Mouse (Mus musculus): ENCODE data around the gene Adcyap1r1. TPM values are rescaled to one million over a fixed set of nuclear protein-coding genes. Genes with fewer than 3 reads are reported as not detected.

Adcyap1r1 gene
- total and polyA plus RNA-seq, 3 experiments, result not detected

DNA sequence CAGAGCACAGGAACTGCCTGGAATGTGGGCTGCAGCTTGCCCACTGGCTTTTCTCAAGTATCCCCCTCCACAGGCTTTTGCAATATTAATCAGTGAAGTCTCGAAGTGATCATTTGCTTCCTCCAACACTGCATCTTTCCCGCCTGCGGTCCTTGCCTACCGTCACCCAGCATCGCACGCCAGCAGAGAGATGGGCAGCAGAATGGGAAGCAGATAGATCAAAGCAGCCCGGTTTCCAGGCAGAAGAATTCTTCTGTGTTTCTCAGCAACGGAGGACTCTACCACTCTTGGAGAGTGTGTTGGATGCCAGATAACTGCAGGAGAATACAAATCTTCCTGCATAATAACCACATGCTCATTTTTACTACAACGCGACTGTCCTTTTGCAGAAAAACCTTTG lies 87.4 kb downstream of the Adcyap1r1 start:
- TF ChIP-seq MYB (IDR thresholded peaks at IDR 0.05; ENCODE audit: low read depth, low read length), result no peak
- TF ChIP-seq RAD21 (IDR thresholded peaks at IDR 0.05; ENCODE audit: low read depth, low read length), result no peak
- no peak for TF ChIP-seq POLR2AphosphoS5 (IDR thresholded peaks at IDR 0.05; ENCODE audit: borderline replicate concordance, low read depth, low read length)
- no peak for TF ChIP-seq KAT2A (conservative IDR thresholded peaks at IDR 0.05; ENCODE audit: low read depth, low read length)
- TF ChIP-seq SIN3A (IDR thresholded peaks at IDR 0.05; ENCODE audit: low read length), result no peak
- no peak for TF ChIP-seq CHD2 (IDR thresholded peaks at IDR 0.05; ENCODE audit: low read length)
- TF ChIP-seq JUND (IDR thresholded peaks at IDR 0.05; ENCODE audit: low read depth, low read length), result no peak
- no peak for TF ChIP-seq ZMIZ1 (IDR thresholded peaks at IDR 0.05; ENCODE audit: low read depth, low read length)
- no peak for TF ChIP-seq CHD1 (IDR thresholded peaks at IDR 0.05; ENCODE audit: low read depth, low read length)
- TF ChIP-seq UBTF (IDR thresholded peaks at IDR 0.05; ENCODE audit: borderline replicate concordance, insufficient read depth, low read depth, low read length), result no peak
- Histone ChIP-seq H3K79me2 (ENCODE audit: control insufficient read depth, insufficient read depth, low read length, poor library complexity) (no peaks in the 10 kb centered on the region), H3K27ac (ENCODE audit: control insufficient read depth, low read depth, low read length) (no peak overlapping the region), H3K4me3 (ENCODE audit: control insufficient read depth in 1 of 2, insufficient read depth in 1 of 2, low read depth in 2 of 2, low read length in 2 of 2) (no peak overlapping the region), H3K9me3 (replicated peaks; ENCODE audit: insufficient read depth, low read length) (no peaks in the 10 kb centered on the region), H3K36me3 (ENCODE audit: control insufficient read depth in 1 of 2, insufficient read depth in 2 of 2, low read length in 2 of 2) (no peaks in the 10 kb centered on the region), H3K4me1 (ENCODE audit: control insufficient read depth in 1 of 2, insufficient read depth in 2 of 2, low read length in 2 of 2) (no peaks in the 10 kb centered on the region), H3K27me3 (ENCODE audit: control insufficient read depth in 1 of 2, insufficient read depth in 2 of 2, low read length in 2 of 2) (no peaks in the 10 kb centered on the region), H3K9ac (ENCODE audit: control insufficient read depth, low read depth, low read length, poor library complexity, severe bottlenecking) (no peak overlapping the region)
- no peak for DNase-seq (ENCODE audit: low read depth, low spot score)

- TF ChIP-seq POLR2AphosphoS2 (IDR thresholded peaks at IDR 0.05; ENCODE audit: low read length) (no peak), MXI1 (IDR thresholded peaks at IDR 0.05; ENCODE audit: low read depth, low read length) (no peak), UBTF (IDR thresholded peaks at IDR 0.05; ENCODE audit: borderline replicate concordance, insufficient read depth, low read depth, low read length) (no peak), MAZ (IDR thresholded peaks at IDR 0.05; ENCODE audit: low read depth, low read length) (no peak), MAFK (IDR thresholded peaks at IDR 0.05; ENCODE audit: borderline replicate concordance, low read depth, low read length) (no peak)
- no peak for DNase-seq (ENCODE audit: low read depth, low spot score)
Observed at GRCm38 (mm10) chr6:55542359-55542758, 90.6 kb downstream of the Adcyap1r1 start.

GRCm38 (mm10) chr6:55543345-55543744 lies 91.6 kb downstream of the Adcyap1r1 start:
- Histone ChIP-seq H3K4me3 (ENCODE audit: control insufficient read depth in 1 of 2, insufficient read depth in 1 of 2, low read depth in 2 of 2, low read length in 2 of 2) (no peak overlapping the region), H3K27me3 (ENCODE audit: control insufficient read depth in 1 of 2, insufficient read depth in 2 of 2, low read length in 2 of 2) (no peaks in the 10 kb centered on the region), H3K36me3 (ENCODE audit: control insufficient read depth in 1 of 2, insufficient read depth in 2 of 2, low read length in 2 of 2) (no peaks in the 10 kb centered on the region), H3K9ac (ENCODE audit: control insufficient read depth, low read depth, low read length, poor library complexity, severe bottlenecking) (no peak overlapping the region), H3K9me3 (replicated peaks; ENCODE audit: insufficient read depth, low read length) (no peaks in the 10 kb centered on the region), H3K27ac (ENCODE audit: control insufficient read depth, low read depth, low read length) (no peak overlapping the region), H3K4me1 (ENCODE audit: control insufficient read depth in 1 of 2, insufficient read depth in 2 of 2, low read length in 2 of 2) (no peaks in the 10 kb centered on the region), H3K79me2 (ENCODE audit: control insufficient read depth, insufficient read depth, low read length, poor library complexity) (no peaks in the 10 kb centered on the region)
- no peak for DNase-seq (ENCODE audit: low read depth, low spot score)
- no peak for TF ChIP-seq HCFC1 (IDR thresholded peaks at IDR 0.05; ENCODE audit: low read depth, low read length)
- no peak for TF ChIP-seq GABPA (IDR thresholded peaks at IDR 0.05; ENCODE audit: low read depth, low read length)
- TF ChIP-seq USF2 (IDR thresholded peaks at IDR 0.05; ENCODE audit: borderline replicate concordance in 1 of 2, insufficient read depth in 1 of 2, low read depth in 1 of 2, low read length in 2 of 2), result no peak
- no peak for TF ChIP-seq MAX (IDR thresholded peaks at IDR 0.05; ENCODE audit: low read length)
- TF ChIP-seq NRF1 (IDR thresholded peaks at IDR 0.05; ENCODE audit: insufficient read depth, low read depth, low read length, poor library complexity, severe bottlenecking), result no peak
- TF ChIP-seq ZMIZ1 (IDR thresholded peaks at IDR 0.05; ENCODE audit: low read depth, low read length), result no peak
- TF ChIP-seq ZKSCAN1 (IDR thresholded peaks at IDR 0.05; ENCODE audit: low read depth, low read length), result no peak
- TF ChIP-seq TAL1 (IDR thresholded peaks at IDR 0.05; ENCODE audit: low read length), result no peak
- no peak for TF ChIP-seq NELFE (IDR thresholded peaks at IDR 0.05; ENCODE audit: low read depth, low read length)
- no peak for TF ChIP-seq ZC3H11A (IDR thresholded peaks at IDR 0.05; ENCODE audit: low read depth, low read length)
- no peak for TF ChIP-seq MYB (IDR thresholded peaks at IDR 0.05; ENCODE audit: low read depth, low read length)
- no peak for TF ChIP-seq JUND (IDR thresholded peaks at IDR 0.05; ENCODE audit: low read depth, low read length)
- no peak for TF ChIP-seq TCF12 (IDR thresholded peaks at IDR 0.05; ENCODE audit: low read depth, low read length)

More at GRCm38 (mm10) chr6:55542359-55542758, 90.6 kb downstream of the Adcyap1r1 start:
- Histone ChIP-seq H3K27ac (ENCODE audit: control insufficient read depth, low read depth, low read length) (no peak overlapping the region), H3K9me3 (replicated peaks; ENCODE audit: insufficient read depth, low read length) (no peaks in the 10 kb centered on the region), H3K36me3 (ENCODE audit: control insufficient read depth in 1 of 2, insufficient read depth in 2 of 2, low read length in 2 of 2) (no peaks in the 10 kb centered on the region), H3K4me1 (ENCODE audit: control insufficient read depth in 1 of 2, insufficient read depth in 2 of 2, low read length in 2 of 2) (no peaks in the 10 kb centered on the region), H3K27me3 (ENCODE audit: control insufficient read depth in 1 of 2, insufficient read depth in 2 of 2, low read length in 2 of 2) (no peaks in the 10 kb centered on the region), H3K9ac (ENCODE audit: control insufficient read depth, low read depth, low read length, poor library complexity, severe bottlenecking) (no peak overlapping the region), H3K4me3 (ENCODE audit: control insufficient read depth in 1 of 2, insufficient read depth in 1 of 2, low read depth in 2 of 2, low read length in 2 of 2) (no peak overlapping the region), H3K79me2 (ENCODE audit: control insufficient read depth, insufficient read depth, low read length, poor library complexity) (no peaks in the 10 kb centered on the region)
